Mouse (Mus musculus) c-Kit-positive CD71-positive TER-119-positive erythroid progenitor cells, embryonic 14.5 days (primary cell): Measurements from ENCODE around the gene Ndufb4.

ENCODE experiments used
- DNase-seq: peaks from one replicate; pipeline ENCODE4 v3.0.0-alpha.2; 2013; ENCODE audit warnings: low spot score

Ndufb4 gene

GRCm38 (mm10) chr16:37635095-37635494 lies 19.2 kb downstream of the Ndufb4 start:
- DNase-seq: peak; percentile 15

GRCm38 (mm10) chr16:37634578-37634977 lies 19.7 kb downstream of the Ndufb4 start:
- DNase-seq: peak; percentile 48

GRCm38 (mm10) chr16:37629011-37629410 lies 25.2 kb downstream of the Ndufb4 start:
- DNase-seq: no peak

- DNase-seq: no peak
Measured at GRCm38 (mm10) chr16:37628336-37628735, 25.9 kb downstream of the Ndufb4 start.

GRCm38 (mm10) chr16:37626388-37626949 lies 27.8 kb downstream of the Ndufb4 start:
- DNase-seq: no peak

GRCm38 (mm10) chr16:37622919-37623318 lies 31.3 kb downstream of the Ndufb4 start:
- no peak for DNase-seq

GRCm38 (mm10) chr16:37622403-37622802 lies 31.9 kb downstream of the Ndufb4 start:
- DNase-seq: no peak

- DNase-seq: no peak
Measured at GRCm38 (mm10) chr16:37617695-37618094, 36.6 kb downstream of the Ndufb4 start.

- no peak for DNase-seq
Measured at GRCm38 (mm10) chr16:37616104-37616503, 38.1 kb downstream of the Ndufb4 start.

- no peak for DNase-seq
Measured at GRCm38 (mm10) chr16:37615429-37615828, 38.8 kb downstream of the Ndufb4 start.

- DNase-seq: no peak
Measured at GRCm38 (mm10) chr16:37614540-37614939, 39.7 kb downstream of the Ndufb4 start.

GRCm38 (mm10) chr16:37612013-37612412 lies 42.2 kb downstream of the Ndufb4 start:
- DNase-seq: no peak

GRCm38 (mm10) chr16:37611072-37611471 lies 43.2 kb downstream of the Ndufb4 start:
- DNase-seq: no peak

- DNase-seq: no peak
Measured at GRCm38 (mm10) chr16:37610333-37610732, 43.9 kb downstream of the Ndufb4 start.

GRCm38 (mm10) chr16:37604243-37604642 lies 50.0 kb downstream of the Ndufb4 start:
- no peak for DNase-seq

GRCm38 (mm10) chr16:37603431-37603830 lies 50.8 kb downstream of the Ndufb4 start:
- no peak for DNase-seq

- DNase-seq: no peak
Measured at GRCm38 (mm10) chr16:37599326-37599725, 54.9 kb downstream of the Ndufb4 start.

- no peak for DNase-seq
Measured at GRCm38 (mm10) chr16:37598463-37598862, 55.8 kb downstream of the Ndufb4 start.

- DNase-seq: no peak
Measured at GRCm38 (mm10) chr16:37597412-37597811, 56.8 kb downstream of the Ndufb4 start.
